Mouse (Mus musculus): ENCODE measurements around the gene Slu7. TPM values are rescaled to one million over a fixed set of nuclear protein-coding genes. Genes with fewer than 3 reads are reported as not detected.
A peak's percentile ranks its signal among the peaks of the same experiment; 100 is the strongest.

Gene Slu7
- polyA plus RNA-seq, 1 experiment from 2014 or later: 59.2 TPM

DNA sequence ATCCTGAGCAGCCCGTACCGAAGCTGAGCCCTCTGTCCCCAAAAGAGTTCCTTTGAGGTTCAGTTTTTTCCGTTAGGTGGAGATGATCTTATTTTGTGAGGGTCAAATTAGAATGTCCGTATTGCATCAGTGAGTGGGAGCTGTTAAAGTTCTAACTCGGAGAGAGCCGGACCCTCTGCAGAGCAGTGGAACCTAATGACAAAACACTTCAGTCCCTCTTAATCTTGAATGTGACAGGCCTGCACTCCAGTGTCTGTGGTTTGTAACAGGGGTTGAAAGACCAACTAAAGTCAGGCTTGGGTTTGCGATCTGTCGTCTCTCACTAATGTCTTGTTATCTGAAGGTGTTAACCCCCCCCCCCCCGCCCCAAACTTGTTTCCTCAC lies 472 bp downstream of the Slu7 start:
- H3K27me3 ChIP-seq (ENCODE audit: low read depth, poor library complexity, severe bottlenecking): no peaks in the 10 kb centered on the region
- no peak for DNase-seq (ENCODE audit: low spot score)
- WGBS: 5% methylated on average over 9 of the region's 9 CpGs
- peaks cover 11% of the 10 kb centered on the region for H3K4me1 ChIP-seq
- no peaks in the 10 kb centered on the region; the same call in 1 of the 2 replicates for H3K9me3 ChIP-seq (replicated peaks)
- peaks cover 21% of the 10 kb centered on the region for H3K36me3 ChIP-seq
- peak overlapping the region; percentile 88 for H3K4me3 ChIP-seq
- peak overlapping the region; percentile 84 for H3K27ac ChIP-seq (replicated peaks)

- DNase-seq (ENCODE audit: low spot score): no peak
- no peaks in the 10 kb centered on the region for H3K9me3 ChIP-seq (replicated peaks)
- no peak overlapping the region for H3K27ac ChIP-seq (replicated peaks)
- 92% methylated on average over 10 of the region's 10 CpGs for WGBS
- no peaks in the 10 kb centered on the region for H3K4me1 ChIP-seq
- peaks cover 90% of the 10 kb centered on the region for H3K36me3 ChIP-seq
- H3K4me3 ChIP-seq: no peak overlapping the region
- H3K27me3 ChIP-seq (ENCODE audit: low read depth, poor library complexity, severe bottlenecking): no peaks in the 10 kb centered on the region
Measured at GRCm38 (mm10) chr11:43441121-43441520, 7.6 kb downstream of the Slu7 start.

GRCm38 (mm10) chr11:43443183-43443582 lies 9.6 kb downstream of the Slu7 start:
- peaks cover 95% of the 10 kb centered on the region for H3K36me3 ChIP-seq
- WGBS: 98% methylated on average over 13 of the region's 13 CpGs

GRCm38 (mm10) chr11:43449916-43450315 lies 16.4 kb downstream of the Slu7 start:
- no peak overlapping the region for H3K27ac ChIP-seq (replicated peaks)
- no peaks in the 10 kb centered on the region for H3K9me3 ChIP-seq (replicated peaks)
- H3K4me1 ChIP-seq: no peaks in the 10 kb centered on the region
- no peak for DNase-seq (ENCODE audit: low spot score)
- 89% methylated on average over 2 of the region's 2 CpGs for WGBS
- H3K4me3 ChIP-seq: no peak overlapping the region
- no peaks in the 10 kb centered on the region for H3K27me3 ChIP-seq (ENCODE audit: low read depth, poor library complexity, severe bottlenecking)
- peaks cover 29% of the 10 kb centered on the region for H3K36me3 ChIP-seq

More at GRCm38 (mm10) chr11:43443183-43443582, 9.6 kb downstream of the Slu7 start:
- H3K4me1 ChIP-seq: no peaks in the 10 kb centered on the region
- H3K9me3 ChIP-seq (replicated peaks): no peaks in the 10 kb centered on the region
- no peaks in the 10 kb centered on the region for H3K27me3 ChIP-seq (ENCODE audit: low read depth, poor library complexity, severe bottlenecking)
- H3K27ac ChIP-seq (replicated peaks): no peak overlapping the region
- no peak overlapping the region for H3K4me3 ChIP-seq
- peak; percentile 8 for DNase-seq (ENCODE audit: low spot score)

- Histone ChIP-seq H3K4me1 (no peaks in the 10 kb centered on the region), H3K36me3 (peaks cover 15% of the 10 kb centered on the region), H3K9me3 (replicated peaks) (no peaks in the 10 kb centered on the region), H3K27me3 (ENCODE audit: low read depth, poor library complexity, severe bottlenecking) (no peaks in the 10 kb centered on the region), H3K27ac (replicated peaks) (no peak overlapping the region), H3K4me3 (no peak overlapping the region)
- DNase-seq (ENCODE audit: low spot score): no peak
- WGBS: 78% methylated on average over 4 of the region's 4 CpGs
Measured at GRCm38 (mm10) chr11:43451322-43451721, 17.8 kb downstream of the Slu7 start.

DNA sequence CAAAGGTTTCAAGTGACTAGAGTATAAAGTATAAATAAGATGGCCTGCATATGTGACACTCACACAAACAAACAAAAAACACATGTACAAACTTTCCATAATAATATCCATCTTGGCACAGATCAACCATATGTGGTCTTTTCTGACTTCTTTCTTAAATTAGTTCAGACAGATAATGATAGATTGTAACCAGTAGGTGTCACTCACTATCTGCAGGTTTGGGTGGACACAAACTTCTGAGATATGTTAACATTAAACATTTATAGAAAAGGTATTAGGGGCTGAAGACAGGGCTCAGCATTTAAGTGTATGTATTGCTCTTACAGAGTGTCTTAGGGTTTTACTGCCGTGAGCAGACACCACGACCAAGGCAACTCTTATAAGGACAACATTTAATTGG lies 18.7 kb downstream of the Slu7 start:
- Histone ChIP-seq H3K36me3 (peaks cover 5% of the 10 kb centered on the region), H3K27me3 (ENCODE audit: low read depth, poor library complexity, severe bottlenecking) (no peaks in the 10 kb centered on the region), H3K4me3 (no peak overlapping the region), H3K27ac (replicated peaks) (no peak overlapping the region), H3K4me1 (no peaks in the 10 kb centered on the region), H3K9me3 (replicated peaks) (no peaks in the 10 kb centered on the region)
- 87% methylated on average over 2 of the region's 2 CpGs for WGBS
- DNase-seq (ENCODE audit: low spot score): no peak

GRCm38 (mm10) chr11:43463204-43463603 lies 29.7 kb downstream of the Slu7 start:
- DNase-seq (ENCODE audit: low spot score): no peak
- H3K4me1 ChIP-seq: no peaks in the 10 kb centered on the region
- no peak overlapping the region for H3K4me3 ChIP-seq
- H3K9me3 ChIP-seq (replicated peaks): no peaks in the 10 kb centered on the region
- 94% methylated on average over 25 of the region's 25 CpGs for WGBS
- H3K36me3 ChIP-seq: no peaks in the 10 kb centered on the region
- no peak overlapping the region for H3K27ac ChIP-seq (replicated peaks)
- H3K27me3 ChIP-seq (ENCODE audit: low read depth, poor library complexity, severe bottlenecking): no peaks in the 10 kb centered on the region

GRCm38 (mm10) chr11:43470118-43470517 lies 36.6 kb downstream of the Slu7 start:
- no peak overlapping the region for H3K27ac ChIP-seq (replicated peaks)
- WGBS: 65% methylated on average over 5 of the region's 5 CpGs
- H3K36me3 ChIP-seq: no peaks in the 10 kb centered on the region
- H3K4me1 ChIP-seq: peaks cover 13% of the 10 kb centered on the region
- H3K27me3 ChIP-seq (ENCODE audit: low read depth, poor library complexity, severe bottlenecking): peaks cover 21% of the 10 kb centered on the region
- H3K9me3 ChIP-seq (replicated peaks): no peaks in the 10 kb centered on the region
- H3K4me3 ChIP-seq: no peak overlapping the region
- no peak for DNase-seq (ENCODE audit: low spot score)

GRCm38 (mm10) chr11:43470881-43471820 lies 37.6 kb downstream of the Slu7 start:
- Histone ChIP-seq H3K27me3 (ENCODE audit: low read depth, poor library complexity, severe bottlenecking) (peaks cover 23% of the 10 kb centered on the region), H3K9me3 (replicated peaks) (no peaks in the 10 kb centered on the region), H3K36me3 (no peaks in the 10 kb centered on the region), H3K4me1 (peaks cover 15% of the 10 kb centered on the region), H3K4me3 (no peak overlapping the region), H3K27ac (replicated peaks) (no peak overlapping the region)
- peak; percentile 10 for DNase-seq (ENCODE audit: low spot score)
- WGBS: 76% methylated on average over 6 of the region's 6 CpGs

DNA sequence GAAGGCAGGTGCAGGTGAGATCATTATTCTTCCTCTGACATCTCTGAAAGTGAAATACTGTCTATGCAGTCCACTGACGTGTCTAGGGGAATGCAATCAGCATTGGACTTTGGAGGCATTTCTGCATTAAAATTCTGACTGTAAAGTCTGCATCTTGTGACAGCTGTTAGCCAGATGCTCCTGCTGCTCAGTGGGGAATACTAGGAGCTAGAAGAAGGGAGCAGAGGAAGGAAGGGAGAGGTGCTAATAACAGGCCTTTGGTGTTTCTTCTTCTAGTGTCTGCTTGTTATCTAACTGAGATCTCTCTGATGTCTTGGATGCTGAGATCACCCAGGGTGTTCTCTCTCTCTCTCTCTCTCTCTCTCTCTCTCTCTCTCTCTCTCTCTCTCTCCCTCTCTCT lies 39.6 kb downstream of the Slu7 start:
- no peak for DNase-seq (ENCODE audit: low spot score)
- H3K4me3 ChIP-seq: no peak overlapping the region

DNA sequence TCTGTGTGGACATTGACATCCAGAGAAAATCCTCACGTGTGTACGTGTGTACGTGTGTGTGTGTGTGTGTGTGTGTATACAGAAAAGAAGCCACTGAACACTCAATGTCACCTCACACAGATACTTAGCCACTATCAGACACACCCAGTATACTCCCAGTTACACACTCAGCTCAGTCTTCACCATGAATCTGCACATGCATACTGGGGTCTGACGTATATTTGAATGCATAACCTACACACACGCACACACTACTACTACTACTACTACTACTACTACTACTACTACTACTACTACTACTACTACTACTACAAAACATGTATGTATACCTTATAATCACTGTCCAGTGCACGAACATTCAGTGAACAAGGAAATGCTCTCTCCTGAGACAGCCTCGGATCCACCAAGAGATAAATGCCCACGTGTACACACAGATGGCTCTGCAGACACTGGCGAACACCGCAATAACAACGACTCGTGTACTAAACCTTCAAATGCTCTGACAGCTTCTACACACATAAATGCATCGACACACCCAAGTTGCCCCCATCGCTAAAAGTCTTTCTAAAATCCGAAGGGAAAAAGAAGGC lies 40.2 kb downstream of the Slu7 start:
- H3K27ac ChIP-seq (replicated peaks): peak overlapping the region; percentile 63
- H3K36me3 ChIP-seq: no peaks in the 10 kb centered on the region
- peaks cover 15% of the 10 kb centered on the region for H3K4me1 ChIP-seq
- peaks cover 23% of the 10 kb centered on the region for H3K27me3 ChIP-seq (ENCODE audit: low read depth, poor library complexity, severe bottlenecking)
- WGBS: 58% methylated on average over 15 of the region's 15 CpGs
- DNase-seq (ENCODE audit: low spot score): no peak
- no peaks in the 10 kb centered on the region for H3K9me3 ChIP-seq (replicated peaks)
- H3K4me3 ChIP-seq: peak overlapping the region; percentile 53

More for the DNA sequence above, 39.6 kb downstream of the Slu7 start:
- peaks cover 23% of the 10 kb centered on the region for H3K27me3 ChIP-seq (ENCODE audit: low read depth, poor library complexity, severe bottlenecking)
- 83% methylated on average over 1 of the region's 1 CpGs for WGBS
- H3K4me1 ChIP-seq: peaks cover 15% of the 10 kb centered on the region
- H3K27ac ChIP-seq (replicated peaks): no peak overlapping the region
- no peaks in the 10 kb centered on the region for H3K9me3 ChIP-seq (replicated peaks)
- H3K36me3 ChIP-seq: no peaks in the 10 kb centered on the region

- H3K4me3 ChIP-seq: peak within 1 kb of the TSS; percentile 53
- WGBS: 5% methylated on average over 24 of the region's 24 CpGs
- no peaks in the 10 kb centered on the region for H3K36me3 ChIP-seq
- H3K27ac ChIP-seq (replicated peaks): peak within 1 kb of the TSS; percentile 63
- H3K4me1 ChIP-seq: peaks cover 15% of the 10 kb centered on the region
- H3K27me3 ChIP-seq (ENCODE audit: low read depth, poor library complexity, severe bottlenecking): peaks cover 23% of the 10 kb centered on the region
- no peaks in the 10 kb centered on the region for H3K9me3 ChIP-seq (replicated peaks)
- DNase-seq (ENCODE audit: low spot score): peak; percentile 64
Measured at GRCm38 (mm10) chr11:43474225-43474774, 40.8 kb downstream of the Slu7 start, which contains the start of gene C1qtnf2. C1qtnf2 (plus strand) TSS chr11:43474276.

GRCm38 (mm10) chr11:43479376-43479775 lies 45.8 kb downstream of the Slu7 start:
- peaks cover 13% of the 10 kb centered on the region for H3K4me1 ChIP-seq
- no peaks in the 10 kb centered on the region for H3K9me3 ChIP-seq (replicated peaks)
- DNase-seq (ENCODE audit: low spot score): no peak
- H3K27me3 ChIP-seq (ENCODE audit: low read depth, poor library complexity, severe bottlenecking): peaks cover 8% of the 10 kb centered on the region
- no peaks in the 10 kb centered on the region for H3K36me3 ChIP-seq
- no peak overlapping the region for H3K4me3 ChIP-seq
- no peak overlapping the region for H3K27ac ChIP-seq (replicated peaks)
- 83% methylated on average over 3 of the region's 3 CpGs for WGBS

Data from midbrain, embryonic 10.5 days (tissue).